33 mouse cellular contexts compared by ENCODE assay signal in the genomic region with DNA sequence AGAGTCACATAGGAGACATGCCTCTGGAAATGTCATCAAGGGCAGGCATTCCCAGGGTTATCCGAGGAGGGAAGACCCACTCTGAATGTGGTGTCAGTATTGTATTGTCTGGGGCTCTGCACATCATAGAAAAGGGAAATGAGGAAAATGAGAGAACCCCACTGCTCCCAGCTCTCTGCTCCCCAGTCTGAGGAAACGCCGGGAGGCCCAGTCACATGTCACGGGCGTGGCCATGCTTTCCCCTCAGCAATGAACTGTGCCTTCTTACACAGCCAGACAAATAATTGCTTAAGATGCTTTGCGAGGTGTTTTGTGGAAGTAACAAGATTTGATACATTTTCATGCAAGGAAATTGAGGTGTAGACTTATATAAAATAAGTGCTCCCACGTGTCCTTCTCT.
"Had no signal": no experiment of that assay in that cellular context is flagged by ENCODE, and none has a peak within 500 bp of the region (broad histone marks: within the 10 kb centered on the region; RNA-seq: fewer than 3 reads in every experiment).

No protein-coding gene starts in this region.

- H3K9ac ChIP-seq: heart, embryonic 12.5 days; heart, embryonic 13.5 days; heart, embryonic 15.5 days; hindbrain, embryonic 12.5 days; hindbrain, embryonic 13.5 days; hindbrain, embryonic 14.5 days; hindbrain, embryonic 15.5 days; intestine, embryonic 15.5 days; kidney, embryonic 15.5 days had no signal

- H3K4me1 ChIP-seq: heart, embryonic 10.5 days; hindbrain, embryonic 10.5 days; kidney, embryonic 15.5 days had no signal

- H3K36me3 ChIP-seq: heart, embryonic 10.5 days; heart, embryonic 12.5 days; heart, embryonic 13.5 days; heart, embryonic 15.5 days; hindbrain, embryonic 10.5 days; hindbrain, embryonic 12.5 days; hindbrain, embryonic 13.5 days; hindbrain, embryonic 15.5 days; intestine, embryonic 15.5 days; kidney, embryonic 15.5 days had no signal

- H3K4me2 ChIP-seq: heart, embryonic 11.5 days; heart, embryonic 12.5 days; heart, embryonic 13.5 days; heart, embryonic 15.5 days; hindbrain, embryonic 12.5 days; hindbrain, embryonic 13.5 days; hindbrain, embryonic 14.5 days; hindbrain, embryonic 15.5 days; intestine, embryonic 15.5 days; kidney, embryonic 15.5 days had no signal

- H3K9me3 ChIP-seq: heart, embryonic 10.5 days; heart, embryonic 12.5 days; heart, embryonic 13.5 days; heart, embryonic 15.5 days; hindbrain, embryonic 12.5 days; hindbrain, embryonic 13.5 days; hindbrain, embryonic 15.5 days; intestine, embryonic 15.5 days; kidney, embryonic 15.5 days had no signal

- DNase-seq: heart, postnatal 10 days; heart, postnatal 36 days; heart, postnatal 4 days; kidney, adult 11 months; kidney, adult 18-20 months; kidney, adult 2 months; kidney, adult 8-10 months; kidney, adult 9 months; kidney, postnatal 10 days; kidney, postnatal 14 days; kidney, postnatal 25 days; kidney, postnatal 36 days; kidney, postnatal 4 days; layer of hippocampus, adult 9-11 months; layer of hippocampus, postnatal 36 days had no signal

- H3K27ac ChIP-seq: heart, embryonic 10.5 days; hindbrain, embryonic 10.5 days; hindbrain, embryonic 12.5 days; hindbrain, embryonic 14.5 days; hindbrain, embryonic 15.5 days; hindbrain, postnatal 0 days; intestine, embryonic 15.5 days; kidney, embryonic 15.5 days; kidney, postnatal 0 days; layer of hippocampus, adult 2 months; left cerebral cortex, adult 2 months had no signal

- H3K4me3 ChIP-seq: heart, embryonic 10.5 days; heart, embryonic 12.5 days; heart, embryonic 13.5 days; heart, embryonic 15.5 days; hindbrain, embryonic 10.5 days; hindbrain, embryonic 12.5 days; hindbrain, embryonic 13.5 days; hindbrain, embryonic 15.5 days; intestine, embryonic 15.5 days; kidney, embryonic 15.5 days; layer of hippocampus, adult 2 months; left cerebral cortex, adult 2 months had no signal

- H3K27me3 ChIP-seq: heart, embryonic 12.5 days; heart, embryonic 13.5 days; heart, embryonic 15.5 days; hindbrain, embryonic 12.5 days; hindbrain, embryonic 13.5 days; hindbrain, embryonic 15.5 days; intestine, embryonic 15.5 days; kidney, embryonic 15.5 days had no signal

- ATAC-seq: hindbrain, embryonic 16.5 days; hindbrain, postnatal 0 days; inflammation-experienced regulatory T-cells, adult 6 months; intestine, embryonic 15.5 days had no signal
